Comparison of ENCODE assay signal across 19 mouse cellular contexts in the genomic region with DNA sequence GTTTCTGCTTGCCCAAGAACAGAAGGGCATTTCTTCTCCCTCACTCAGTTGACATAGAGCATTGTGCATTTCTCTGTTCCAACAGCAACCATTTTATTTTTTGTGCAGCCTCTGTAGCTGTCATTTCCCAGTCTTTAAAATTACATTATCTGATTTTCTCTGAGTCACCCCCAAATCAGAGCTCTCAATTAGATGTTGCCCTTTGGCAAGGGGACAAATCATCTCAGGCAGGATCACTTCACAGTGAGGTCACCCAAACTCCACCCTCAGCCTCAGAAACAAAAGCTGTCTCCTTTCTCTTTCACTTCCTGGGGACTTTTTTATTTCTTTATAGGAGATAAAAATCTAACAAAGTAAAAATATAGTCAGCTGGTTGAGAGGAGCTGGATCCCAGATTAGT. TPM values are rescaled to one million over a fixed set of nuclear protein-coding genes. Genes with fewer than 3 reads are reported as not detected.
DNase-seq lines count a peak whose midpoint lies in the region; ATAC-seq and TF ChIP-seq lines count a peak whose summit lies in the region.
"Had no signal": no experiment of that assay in that cellular context is flagged by ENCODE, and none has a peak within 500 bp of the region (broad histone marks: within the 10 kb centered on the region; RNA-seq: fewer than 3 reads in every experiment).

No protein-coding gene starts in this region.

- H3K27ac ChIP-seq in heart, embryonic 12.5 days (ENCODE audit: poor library complexity, severe bottlenecking), result no peak overlapping the region
- H3K27ac ChIP-seq in lung, postnatal 0 days (ENCODE audit: low read length), result peak overlapping the region; percentile 62; the same call in 1 of the 2 replicates
- H3K27ac ChIP-seq: embryonic facial prominence, embryonic 10.5 days; hindbrain, embryonic 15.5 days had no signal

- H3K4me3 ChIP-seq in heart, embryonic 12.5 days, result no peak overlapping the region
- no peak overlapping the region for H3K4me3 ChIP-seq in lung, postnatal 0 days (ENCODE audit: low read depth, low read length)
- H3K4me3 ChIP-seq: embryonic facial prominence, embryonic 10.5 days; hindbrain, embryonic 15.5 days; megakaryocyte, embryonic 14.5 days had no signal

- peaks cover 31% of the 10 kb centered on the region for H3K4me1 ChIP-seq in heart, embryonic 12.5 days (replicated peaks)
- peaks cover 11% of the 10 kb centered on the region; the same call in 1 of the 2 replicates for H3K4me1 ChIP-seq in lung, postnatal 0 days (ENCODE audit: insufficient read depth, low read depth, low read length)
- H3K4me1 ChIP-seq: megakaryocyte, embryonic 14.5 days had no signal

- ATAC-seq in heart, embryonic 12.5 days (ENCODE audit: insufficient number of reproducible peaks, low FRiP score), result no peak
- peak; percentile 30; the same call in 1 of the 2 replicates for ATAC-seq in lung, postnatal 0 days
- no peak for ATAC-seq in CD4-positive, CD25-positive, alpha-beta regulatory T cell, adult 4 months
- ATAC-seq: forebrain, embryonic 14.5 days; midbrain, embryonic 16.5 days had no signal

- no peak overlapping the region for H3K4me2 ChIP-seq in heart, embryonic 12.5 days
- no peak overlapping the region for H3K4me2 ChIP-seq in lung, postnatal 0 days (replicated peaks; ENCODE audit: low read depth, low read length)
- H3K4me2 ChIP-seq: hindbrain, embryonic 15.5 days had no signal

- no peaks in the 10 kb centered on the region for H3K9me3 ChIP-seq in heart, embryonic 12.5 days (replicated peaks)
- no peaks in the 10 kb centered on the region for H3K9me3 ChIP-seq in lung, postnatal 0 days (ENCODE audit: low read length)
- H3K9me3 ChIP-seq: embryonic facial prominence, embryonic 10.5 days; hindbrain, embryonic 15.5 days had no signal

- no peaks in the 10 kb centered on the region for H3K27me3 ChIP-seq in heart, embryonic 12.5 days (replicated peaks)
- H3K27me3 ChIP-seq in lung, postnatal 0 days (replicated peaks; ENCODE audit: insufficient read depth, low read length), result no peaks in the 10 kb centered on the region
- H3K27me3 ChIP-seq: CH12.LX; hindbrain, embryonic 15.5 days; megakaryocyte, embryonic 14.5 days had no signal

- no peak for TF ChIP-seq CTCF in lung, postnatal 0 days (IDR thresholded peaks at IDR 0.05)

- H3K9ac ChIP-seq in heart, embryonic 12.5 days, result no peak overlapping the region
- no peak overlapping the region for H3K9ac ChIP-seq in lung, postnatal 0 days (replicated peaks; ENCODE audit: low read depth)
- H3K9ac ChIP-seq: hindbrain, embryonic 15.5 days had no signal

- H3K36me3 ChIP-seq in heart, embryonic 12.5 days, result no peaks in the 10 kb centered on the region
- H3K36me3 ChIP-seq in lung, postnatal 0 days (ENCODE audit: insufficient read depth, low read length), result no peaks in the 10 kb centered on the region
- H3K36me3 ChIP-seq: embryonic facial prominence, embryonic 10.5 days; hindbrain, embryonic 15.5 days had no signal

- no peak for TF ChIP-seq EP300 in lung, postnatal 0 days (IDR thresholded peaks at IDR 0.05)

- peak; percentile 57 to 82 for DNase-seq in adrenal gland, adult (ENCODE audit: inconsistent age in 2 of 2, low spot score in 1 of 2)
- no peak for DNase-seq in adrenal gland, adult 18-20 months (ENCODE audit: low spot score in 2 of 2)
- peak; percentile 17 for DNase-seq in heart, adult 8-10 months (ENCODE audit: low spot score)
- DNase-seq in lung, postnatal 0 days (ENCODE audit: low spot score), result peak; percentile 64
- no peak for DNase-seq in lung, postnatal 14 days
- DNase-seq in skeletal muscle tissue, adult 2 months (ENCODE audit: low read depth, low spot score), result peak; percentile 22
- DNase-seq: cerebellum, adult 18-20 months; heart, adult 18-20 months; heart, postnatal 36 days; kidney, adult 11 months; thymus, postnatal 25 days had no signal

RNA-seq across cellular contexts. Expression of a gene that starts 27.9 kb away (rescaled TPM):
- 10 to 100 TPM in 1 of 2 experiments, 1 to 10 TPM in 1; 7.4 to 21.9 TPM for total RNA-seq in adrenal gland, adult 18-20 months (2021)
- 1 to 10 TPM; 1.3 to 2.4 (median 2.0) TPM for total RNA-seq in heart, adult 8-10 months (2022)
- 25.2 and 25.4 TPM in 2 replicates for polyA plus RNA-seq in heart, embryonic 12.5 days (2016; fragmentation: Nextera tagmentation; extraction: Ambion mirVana)
- 12.2 and 13.3 TPM in 2 replicates for polyA plus RNA-seq in lung, postnatal 0 days (2015; fragmentation: Nextera tagmentation; extraction: Ambion mirVana)
- not detected for polyA plus RNA-seq in CD4-positive, CD25-positive, alpha-beta regulatory T cell, adult 4 months (2017; shearing (Covaris generic))
- total RNA-seq: CH12.LX had no signal

Comparison
In these comparisons a context has a peak if more than half of its experiments do, and no peak if none do; other contexts are left out.
1. DNase-seq: peak in adrenal gland, adult (2 of 2), heart, adult 8-10 months (single experiment), lung, postnatal 0 days (single experiment) and skeletal muscle tissue, adult 2 months (single experiment); none in adrenal gland, adult 18-20 months (0 of 2) and lung, postnatal 14 days (single experiment).
2. RNA of a gene that starts 27.9 kb away (polyA plus RNA-seq): 25.2 to 25.4 TPM in heart, embryonic 12.5 days and 12.2 to 13.3 TPM in lung, postnatal 0 days; not detected in CD4-positive, CD25-positive, alpha-beta regulatory T cell, adult 4 months; every median in the first group is over 10 times any median in the second.